Mouse (Mus musculus): ENCODE measurements around the gene Kif21b.

- TF ChIP-seq GATA1 (IDR thresholded peaks at IDR 0.05; ENCODE audit: borderline replicate concordance, low read length) (no peak), FLI1 (IDR thresholded peaks at IDR 0.05; ENCODE audit: low read length) (no peak)
Observed at GRCm38 (mm10) chr1:136174101-136174606, 43.0 kb downstream of the Kif21b start.
